Mouse (Mus musculus) cerebral cortex, adult 2 months (tissue): ENCODE data around the gene Cry2.

Experiments
- WGBS: fragments of 180-500 bp; shearing (Covaris S2); methylation state at CpG from one replicate; pipeline ENCODE4 v1.1.7; 2018; 5-methylcytosine and 5-hydroxymethylcytosine counted together

Cry2 gene

DNA sequence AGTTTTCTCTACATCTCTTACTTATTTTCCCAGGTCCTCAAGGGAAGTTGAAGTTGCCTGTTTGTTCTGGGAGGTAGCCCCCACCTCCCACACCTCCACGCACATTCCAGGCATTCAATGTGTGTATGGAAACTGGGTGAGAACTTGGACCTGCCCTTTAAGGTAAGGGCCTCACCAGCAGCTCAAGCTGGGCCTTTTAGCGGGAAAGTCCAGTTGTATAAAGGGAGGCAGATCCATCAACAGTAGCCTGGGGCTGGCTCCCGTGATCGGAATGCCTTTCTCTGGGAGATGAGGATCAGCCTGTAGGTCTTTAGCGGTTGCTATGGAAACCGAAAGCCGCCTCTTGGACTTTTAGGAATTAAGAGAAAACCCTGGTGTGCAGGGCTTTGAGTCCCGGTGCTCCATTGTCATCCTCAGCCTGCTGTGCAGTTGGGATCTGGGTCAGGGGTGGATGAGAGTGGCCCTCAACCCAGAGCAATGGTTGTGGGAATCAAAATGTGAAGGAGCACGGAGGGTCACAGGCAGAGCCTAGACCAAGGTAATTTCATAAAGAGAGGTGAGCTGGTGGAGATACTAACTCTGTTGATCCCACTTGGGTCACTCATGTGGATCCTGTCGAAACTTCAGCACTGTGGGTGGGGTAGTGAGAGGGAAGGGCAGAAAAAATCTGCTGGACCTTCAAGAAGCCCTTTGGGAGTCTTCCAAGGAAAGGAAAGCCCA lies 61.7 kb downstream of the Cry2 start:
- 48% methylated on average over 10 of the region's 10 CpGs for WGBS

DNA sequence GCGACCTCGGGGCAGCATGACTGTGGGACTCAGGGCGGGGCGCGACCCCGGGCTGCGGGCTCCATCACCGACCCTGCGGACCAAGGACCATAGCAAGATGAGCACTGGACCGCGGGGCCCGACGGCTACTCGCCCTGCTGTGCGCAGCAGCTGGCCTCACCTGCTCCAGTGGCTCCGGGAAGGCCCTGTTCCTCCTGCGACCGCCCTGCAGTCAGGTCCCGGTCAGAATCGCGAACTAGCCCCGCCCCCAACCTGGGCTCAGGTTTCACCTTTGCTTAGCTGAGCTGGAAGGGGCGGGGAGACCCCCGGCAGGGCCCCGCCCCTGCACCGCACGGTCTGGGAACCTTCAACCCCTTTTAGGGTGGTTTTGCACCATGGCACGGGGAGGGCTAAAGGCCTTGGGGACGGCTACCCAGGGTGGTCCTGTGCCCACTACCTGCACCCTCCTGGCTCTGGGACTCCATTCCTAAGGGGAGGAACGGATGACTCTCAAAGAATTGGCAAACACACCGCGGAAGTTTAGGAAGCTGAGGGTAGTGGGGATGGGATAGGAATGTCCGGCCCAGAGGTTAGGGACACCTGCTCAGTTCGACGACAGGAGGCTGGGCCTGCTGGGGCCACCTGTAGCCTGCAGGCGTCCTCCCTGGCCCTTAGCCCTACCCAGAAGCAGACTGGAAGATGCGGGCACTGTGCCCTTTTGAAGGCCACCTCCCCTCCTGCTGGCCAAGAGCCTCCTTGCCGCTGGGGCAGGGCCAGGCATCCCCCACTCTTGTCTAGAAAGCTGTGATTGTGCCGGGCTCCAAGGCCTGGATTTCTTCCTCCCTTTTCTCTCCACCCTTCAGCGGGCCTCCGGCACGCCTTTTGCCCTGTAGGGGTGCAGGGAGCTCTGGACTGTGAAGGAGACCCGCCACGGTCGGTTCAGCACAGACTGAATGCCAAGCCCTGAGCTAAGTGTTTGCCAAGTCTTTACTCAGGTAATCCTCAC lies 62.7 kb downstream of the Cry2 start:
- 13% methylated on average over 45 of the region's 45 CpGs for WGBS

DNA sequence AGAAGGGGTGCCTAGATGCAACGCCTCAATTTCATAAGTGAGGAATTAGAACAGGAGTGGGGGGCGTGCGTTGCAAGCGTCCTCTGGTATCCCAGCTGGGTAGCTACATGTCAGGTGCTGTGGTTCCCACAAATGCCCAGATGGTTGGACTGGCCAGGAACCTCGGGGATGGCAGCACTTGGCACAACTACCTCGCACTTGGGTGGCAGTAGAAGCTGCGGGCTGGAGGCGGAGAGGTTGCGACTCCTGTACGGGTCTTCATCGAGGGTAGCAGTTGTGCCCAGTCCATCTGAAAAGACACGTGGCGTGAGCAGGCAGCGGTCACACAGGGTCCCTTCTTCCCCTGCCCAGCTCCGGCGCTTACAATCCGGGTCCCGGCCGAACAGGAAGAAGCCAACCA lies 63.5 kb downstream of the Cry2 start:
- WGBS, result 20% methylated on average over 19 of the region's 19 CpGs

DNA sequence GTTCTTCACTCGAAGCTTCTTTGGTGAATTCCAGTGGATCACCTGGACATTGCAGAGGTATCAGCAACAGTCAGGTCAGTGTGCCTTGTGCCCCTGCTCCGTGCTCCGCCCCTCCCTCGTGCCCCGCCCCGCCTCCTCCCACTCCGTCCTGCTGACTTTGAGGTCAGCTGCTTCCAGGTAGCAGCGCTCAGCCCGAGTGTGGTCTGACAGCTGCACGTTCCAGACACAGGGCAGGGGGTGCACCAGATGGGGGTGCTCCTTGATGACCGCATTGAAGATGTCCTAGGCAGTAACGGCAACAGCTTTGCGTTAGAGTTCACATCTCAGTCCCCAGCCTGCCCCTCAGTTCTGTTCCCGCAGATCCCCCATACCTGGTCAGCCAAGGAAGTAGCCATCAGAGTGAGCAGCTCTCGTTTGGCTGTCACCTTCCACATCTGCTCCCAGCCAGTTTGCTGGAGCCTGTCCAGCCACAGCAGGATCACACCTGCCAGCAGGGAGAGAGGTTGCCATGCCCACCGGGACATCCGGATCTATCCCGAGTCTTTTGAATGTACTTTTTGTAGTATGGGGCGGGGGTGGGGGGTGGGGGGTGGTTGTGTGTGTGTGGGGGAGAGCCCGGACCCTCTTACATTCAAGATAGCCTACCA lies 66.3 kb downstream of the Cry2 start:
- WGBS, result 46% methylated on average over 20 of the region's 20 CpGs

DNA sequence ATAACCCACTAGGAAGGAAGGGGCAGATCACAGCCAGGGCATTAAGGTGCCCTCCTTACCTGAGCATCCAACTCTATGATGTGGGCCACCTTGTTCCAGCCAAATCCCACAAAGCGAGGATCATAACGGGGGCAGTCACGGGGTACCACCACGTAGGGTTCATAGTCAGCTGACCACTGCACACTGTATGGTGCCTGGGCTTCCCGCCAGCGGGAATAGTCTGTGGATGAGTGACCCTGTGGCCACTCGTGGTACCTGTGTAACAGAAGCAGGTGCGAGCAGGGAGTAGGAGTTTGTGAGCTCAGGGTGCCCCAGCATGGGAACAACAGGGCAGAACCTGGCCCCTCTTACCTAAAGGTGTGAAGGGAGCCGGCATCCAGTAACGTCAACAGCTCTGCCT lies 68.3 kb downstream of the Cry2 start:
- 92% methylated on average over 10 of the region's 10 CpGs for WGBS

DNA sequence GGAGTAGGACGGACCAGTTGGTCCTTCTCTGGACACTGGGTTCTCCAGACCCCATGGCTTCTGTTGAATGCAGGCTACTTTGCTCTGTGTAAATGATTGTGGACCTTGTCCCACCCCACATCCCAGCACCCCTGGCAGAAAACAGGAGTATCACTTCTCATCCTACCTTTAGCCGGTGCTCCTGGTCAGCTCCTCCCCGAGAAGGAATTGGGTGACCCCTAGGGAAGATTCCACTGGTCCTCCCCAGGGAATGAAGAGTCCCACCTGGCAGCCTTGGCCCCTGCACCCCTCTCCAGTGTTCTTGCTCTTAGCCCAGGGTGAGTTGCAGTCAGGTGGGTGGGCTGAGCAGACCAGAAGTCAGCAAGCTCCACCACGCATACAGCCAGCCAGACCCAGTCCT lies 69.8 kb downstream of the Cry2 start:
- 94% methylated on average over 4 of the region's 4 CpGs for WGBS

DNA sequence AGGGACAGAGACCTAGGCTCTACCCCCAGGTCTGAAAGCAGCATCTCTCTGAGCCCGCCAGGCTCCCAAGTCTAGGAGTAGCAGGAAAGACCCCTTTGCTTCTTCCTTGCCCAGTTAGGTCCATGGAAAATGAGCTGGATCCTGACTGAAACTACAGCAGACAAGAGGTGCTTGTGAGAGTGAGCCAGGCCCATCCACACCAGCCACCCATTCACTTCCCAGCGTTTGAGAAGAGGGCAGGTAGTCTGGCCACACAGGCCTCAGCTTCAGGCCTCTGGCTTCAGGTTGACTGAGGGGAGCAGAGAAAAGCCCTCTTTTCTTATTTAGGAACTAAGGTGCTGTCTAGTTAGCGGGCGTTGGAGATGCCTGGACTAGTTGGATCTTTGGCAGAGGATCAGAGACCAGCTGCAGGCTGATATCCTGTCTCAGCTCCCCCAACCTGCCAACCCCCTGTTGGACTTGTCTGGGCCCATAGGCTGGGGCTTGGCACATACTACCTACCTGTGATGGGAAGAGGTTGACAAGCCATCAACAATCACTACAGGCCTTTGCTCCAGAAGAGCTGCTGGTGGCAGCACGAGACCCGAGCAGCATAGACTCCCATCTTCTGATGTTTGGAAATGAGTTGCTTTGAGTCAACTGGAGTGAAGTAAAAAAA lies 71.1 kb downstream of the Cry2 start:
- 94% methylated on average over 6 of the region's 6 CpGs for WGBS

DNA sequence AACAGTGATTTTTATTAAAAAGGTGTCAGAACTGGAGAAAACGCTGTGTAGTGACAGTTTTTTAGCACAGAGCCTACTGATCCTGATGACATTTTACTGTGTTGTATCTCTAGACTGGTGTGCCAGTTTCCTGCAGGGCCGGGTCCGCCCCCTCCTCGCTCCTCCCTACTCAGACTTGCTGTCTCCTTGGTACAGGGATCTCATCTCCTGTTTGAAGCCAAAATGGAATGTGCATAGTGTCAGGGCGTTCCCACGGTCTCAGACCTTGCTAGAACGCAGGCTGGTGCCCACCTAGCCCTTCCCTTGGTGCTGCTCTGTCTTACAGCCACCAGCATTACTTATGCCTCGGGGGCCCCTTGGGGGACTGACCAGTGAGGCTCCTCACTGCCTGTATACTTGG lies 72.0 kb downstream of the Cry2 start:
- WGBS, result 69% methylated on average over 8 of the region's 8 CpGs

DNA sequence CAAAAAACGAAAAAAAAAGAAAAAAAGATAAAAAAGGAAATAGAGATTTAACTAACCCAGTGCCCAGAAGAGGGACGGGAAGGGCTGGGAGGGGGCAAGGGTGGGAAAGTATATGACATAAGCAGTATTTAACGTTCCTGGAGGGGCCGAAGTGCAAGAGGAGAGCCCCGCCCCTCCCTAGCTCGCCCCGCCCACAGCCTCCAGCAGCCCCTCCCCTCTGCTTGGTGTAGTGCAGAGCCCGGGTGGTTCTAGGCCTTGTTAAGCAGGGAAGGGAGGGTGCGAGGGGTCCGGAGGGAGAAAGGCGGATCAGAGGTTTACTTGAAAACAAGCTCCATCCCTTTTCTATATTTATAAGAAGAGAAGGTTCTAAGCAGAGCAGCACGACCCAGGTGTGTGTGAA lies 73.0 kb downstream of the Cry2 start:
- WGBS, result 46% methylated on average over 12 of the region's 12 CpGs

DNA sequence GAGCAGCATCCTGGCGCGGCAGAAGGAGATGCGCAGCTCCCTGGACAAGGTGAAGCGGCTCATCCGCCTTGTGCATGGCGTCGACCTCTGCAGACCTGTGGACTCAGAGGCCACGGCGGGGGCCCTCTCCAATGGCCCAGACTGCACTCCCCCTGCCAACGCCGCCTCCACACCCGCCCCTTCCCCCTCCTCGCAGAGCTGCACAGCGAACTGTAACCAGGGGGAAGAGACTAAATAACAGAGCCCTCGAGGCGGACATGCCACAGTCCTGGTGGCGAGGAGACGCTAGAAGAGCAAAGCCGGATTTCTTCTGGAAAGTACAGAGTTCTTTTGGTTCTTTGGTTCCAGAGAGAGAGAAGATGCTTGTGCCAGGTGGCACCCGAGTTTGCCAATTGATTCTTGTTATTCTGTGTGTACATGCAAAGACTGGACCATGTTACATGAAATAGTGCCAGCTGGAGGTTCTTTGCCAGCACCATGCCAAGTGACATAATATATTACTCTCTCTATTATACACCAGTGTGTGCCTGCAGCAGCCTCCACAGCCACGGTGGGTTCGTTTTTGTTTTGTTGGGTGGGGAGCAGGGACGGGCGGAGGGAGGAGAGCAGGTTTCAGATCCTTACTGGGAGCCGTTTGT lies 73.5 kb downstream of the Cry2 start:
- WGBS, result 67% methylated on average over 24 of the region's 25 CpGs

DNA sequence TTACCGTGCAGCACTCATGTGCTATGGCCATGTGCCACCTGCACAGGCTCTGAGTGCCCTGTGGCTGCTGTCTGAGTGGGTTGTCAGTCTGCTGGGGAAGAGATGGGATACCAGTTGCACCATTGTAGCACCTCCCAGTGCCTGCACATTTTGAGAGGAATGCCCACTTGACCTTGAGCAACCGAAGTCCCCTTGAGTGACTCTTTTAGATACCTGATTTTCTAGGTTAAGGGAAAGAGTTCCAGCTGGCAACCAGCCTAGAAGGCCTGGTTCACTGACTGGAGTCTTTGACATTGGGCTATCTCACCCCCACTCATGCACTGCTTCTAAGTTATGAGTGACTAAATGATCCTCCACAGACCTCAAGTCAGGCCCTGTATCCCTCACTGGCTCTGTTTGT lies 74.5 kb downstream of the Cry2 start:
- WGBS, result 71% methylated on average over 2 of the region's 2 CpGs

DNA sequence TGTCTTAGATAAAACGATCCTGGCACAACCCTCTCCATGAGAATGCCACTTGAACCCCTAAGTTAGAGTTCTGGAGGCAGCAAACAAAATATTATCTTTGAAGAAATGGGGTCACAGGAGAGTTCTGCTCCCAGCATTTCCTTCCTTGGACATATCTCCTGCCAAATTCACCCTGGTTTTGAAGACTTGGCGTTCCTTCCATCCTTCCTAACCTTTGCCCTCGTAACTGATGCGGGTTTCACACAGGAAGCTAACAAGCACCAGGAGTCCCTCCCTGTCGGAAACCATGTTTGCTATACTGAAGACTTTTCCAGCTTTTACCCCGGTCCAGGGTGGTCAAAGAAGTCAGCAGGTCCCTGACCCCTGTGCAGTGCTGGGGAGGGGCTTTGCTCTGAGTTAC lies 79.6 kb downstream of the Cry2 start:
- 65% methylated on average over 6 of the region's 6 CpGs for WGBS
